Mouse (Mus musculus): ENCODE results near the gene Gm26897. TPM values are rescaled to one million over a fixed set of nuclear protein-coding genes. Genes with fewer than 3 reads are reported as not detected.

Gene Gm26897
- total RNA-seq (2022), result not detected

DNA sequence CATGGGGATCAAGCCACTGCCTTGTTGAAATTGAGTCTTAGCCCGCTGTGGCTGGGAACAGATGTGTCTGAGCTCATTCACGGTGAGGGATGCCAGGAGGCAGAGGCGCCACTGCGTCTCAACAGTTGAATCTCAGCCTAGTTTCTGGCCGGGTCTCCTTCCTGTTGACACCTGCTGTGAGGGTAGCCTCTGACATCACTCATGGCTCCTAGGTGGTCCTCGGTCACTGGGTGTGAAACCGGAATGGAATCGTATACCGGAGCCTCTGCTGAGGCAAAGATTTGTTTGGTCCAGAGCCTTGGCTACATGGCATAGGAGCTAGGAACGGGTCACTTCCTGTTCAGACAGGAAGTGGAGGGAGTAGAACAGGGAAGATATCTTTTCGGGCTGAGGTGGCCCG lies at the start of gene Gm26897:
TSS of gene Gm26897 (plus strand) at position 74 of the 400 bp plus-strand sequence.
- DNase-seq (ENCODE audit: low spot score), result no peak

DNA sequence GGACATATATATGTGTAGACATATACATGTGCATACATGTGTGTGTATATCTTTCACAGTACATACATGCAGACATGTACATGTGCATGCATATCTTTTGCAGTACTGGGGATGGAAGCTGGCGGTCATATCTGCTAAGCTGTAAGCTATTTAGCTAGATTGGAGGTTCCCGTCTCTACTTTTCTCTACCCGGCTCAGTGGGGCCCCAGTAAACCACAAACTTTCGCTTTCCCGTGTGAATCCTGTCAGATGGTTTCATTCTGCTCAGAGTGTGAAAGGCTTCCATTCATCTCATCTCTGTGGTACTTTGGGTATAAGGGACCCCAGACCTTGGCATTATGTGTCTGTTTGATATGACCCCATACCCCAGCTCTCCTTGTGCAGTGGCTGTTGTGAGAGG lies 46.4 kb upstream of the Gm26897 start:
- DNase-seq (ENCODE audit: low spot score), result no peak

DNA sequence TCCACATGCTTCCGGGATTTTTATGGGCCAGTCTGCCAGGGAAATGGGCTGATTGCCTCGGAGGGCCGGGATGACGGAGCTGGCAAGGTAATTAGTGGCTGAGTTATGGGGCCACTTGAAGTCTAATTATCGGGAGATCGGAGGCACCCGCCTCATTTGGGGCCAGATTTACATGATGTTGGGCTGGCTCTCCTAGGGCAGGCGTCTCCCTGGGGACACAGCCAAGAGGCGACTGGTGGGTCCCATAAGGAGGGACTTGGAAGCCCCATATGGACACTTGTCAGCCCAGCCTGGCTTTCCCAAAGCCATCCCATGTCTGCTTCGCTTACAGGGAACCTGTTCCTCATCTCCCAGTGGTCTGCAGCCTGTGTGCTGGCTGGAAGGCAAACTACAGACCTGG lies 45.1 kb upstream of the Gm26897 start:
- DNase-seq (ENCODE audit: low spot score), result no peak

DNA sequence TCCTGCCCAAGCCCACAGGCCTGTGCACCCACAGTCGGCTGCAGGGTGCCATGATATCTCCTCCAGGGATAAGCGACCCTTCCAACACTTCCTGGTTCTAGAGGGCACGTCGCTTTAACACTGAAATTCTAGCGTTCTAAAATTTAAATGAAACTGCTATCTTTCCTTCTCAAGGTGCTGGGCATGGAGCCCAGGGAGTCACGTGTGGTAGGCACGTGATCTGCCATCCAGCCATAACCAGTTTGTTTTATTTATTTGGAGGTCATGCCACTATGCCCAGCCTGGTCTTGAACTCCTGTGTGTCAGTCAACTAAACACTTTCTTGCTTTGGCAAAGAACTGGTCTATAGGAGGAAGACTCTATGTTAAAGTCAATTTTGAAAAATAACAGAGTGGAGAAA lies 35.7 kb upstream of the Gm26897 start:
- no peak for DNase-seq (ENCODE audit: low spot score)

DNA sequence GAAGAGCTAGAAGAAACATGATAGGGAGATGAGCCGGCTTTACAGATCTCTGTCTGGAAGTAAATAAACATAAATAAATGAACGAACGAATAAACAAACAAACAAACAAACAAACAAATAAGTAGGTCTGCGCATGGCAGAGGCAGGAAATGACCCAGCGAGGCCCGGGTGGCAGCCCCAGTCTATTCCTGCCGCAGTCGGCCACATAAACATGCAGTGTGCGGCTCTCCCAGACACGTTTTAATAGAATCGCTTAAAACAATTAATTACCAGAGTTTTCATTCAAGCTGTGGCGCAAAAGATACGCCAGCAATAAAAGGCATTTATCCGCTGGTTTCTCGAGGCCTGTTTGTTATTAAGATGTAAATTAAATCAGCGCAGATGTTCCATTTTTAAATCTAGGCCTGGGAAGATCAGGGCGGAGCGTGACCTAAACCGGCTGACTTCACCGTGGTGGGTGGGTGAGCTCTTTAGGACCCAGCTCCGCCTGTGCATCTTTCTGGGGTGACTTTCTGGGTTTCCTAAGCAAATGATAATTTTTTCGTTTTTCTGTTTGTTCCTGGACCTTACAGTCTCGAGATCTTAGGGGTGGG lies 33.9 kb upstream of the Gm26897 start:
- DNase-seq (ENCODE audit: low spot score), result no peak

DNA sequence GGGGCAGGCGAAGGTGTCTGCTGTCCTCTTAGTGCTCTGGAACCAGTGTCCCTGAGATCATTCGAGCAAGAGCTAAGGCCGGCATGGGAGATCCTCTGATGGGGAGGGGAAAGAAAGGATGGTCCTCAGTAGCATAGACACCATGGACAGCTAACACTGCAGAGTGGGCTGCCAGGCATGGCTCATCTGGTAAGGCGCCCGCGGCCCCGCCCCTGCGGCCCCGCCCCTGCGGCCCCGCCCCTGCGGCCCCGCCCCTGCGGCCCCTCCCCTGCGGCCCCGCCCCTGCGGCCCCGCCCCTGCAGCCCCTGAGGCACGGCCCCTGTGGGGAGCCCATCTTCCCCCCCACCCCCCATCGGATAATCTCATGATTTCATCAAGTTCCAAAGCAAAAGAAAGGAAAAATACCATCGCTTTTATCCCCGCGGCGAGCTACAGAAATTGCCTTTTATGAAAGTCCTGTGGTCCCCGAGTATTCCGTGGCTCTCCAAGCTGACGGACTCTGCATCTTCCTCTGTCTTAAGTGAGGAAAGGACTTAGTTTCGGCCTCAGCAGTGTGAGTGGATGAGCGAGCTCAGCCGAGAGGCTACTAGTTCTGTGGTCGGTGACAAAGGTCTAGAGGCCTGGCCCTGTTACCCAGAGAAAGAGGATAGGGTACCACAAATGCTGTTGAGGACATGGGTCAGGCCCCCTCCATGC lies 31.9 kb upstream of the Gm26897 start:
- no peak for DNase-seq (ENCODE audit: low spot score)

DNA sequence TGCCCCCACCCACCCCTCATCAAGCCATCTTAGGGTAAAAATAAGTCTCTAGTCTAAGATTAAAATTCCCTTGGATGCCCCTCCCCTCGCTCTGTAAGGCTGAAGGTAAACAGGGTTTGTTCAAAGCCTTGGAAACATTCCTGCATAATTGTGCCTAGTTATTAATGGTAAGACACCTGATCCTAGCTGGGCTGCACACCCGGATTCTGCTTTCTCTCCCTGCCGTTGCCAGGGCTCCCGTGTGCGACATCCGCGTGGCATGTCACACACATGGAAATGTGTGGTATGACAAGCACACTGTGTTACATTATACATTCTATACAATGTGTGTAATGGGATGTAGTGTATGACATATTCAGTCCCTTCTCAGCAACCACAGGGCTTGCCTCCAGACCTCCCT lies 30.1 kb upstream of the Gm26897 start:
- no peak for DNase-seq (ENCODE audit: low spot score)

DNA sequence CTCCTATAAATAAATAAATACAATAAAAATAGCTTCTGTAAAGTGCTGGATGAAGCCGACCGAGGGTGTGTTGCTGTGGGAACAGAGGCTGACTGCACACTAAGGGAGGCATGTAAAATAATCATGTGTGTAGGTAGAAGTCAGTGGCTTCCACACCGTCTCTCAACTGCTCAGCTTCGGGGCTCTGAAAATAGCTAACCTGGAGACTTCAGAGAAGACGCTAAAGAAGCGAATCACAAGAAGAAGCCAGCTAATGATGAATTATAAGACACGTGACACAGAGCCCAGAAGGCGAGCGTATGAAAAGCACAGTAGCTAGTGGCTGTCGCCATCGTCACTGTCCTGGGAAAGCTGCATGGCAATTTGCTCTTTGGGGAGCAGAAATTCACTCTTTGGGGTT lies 29.4 kb upstream of the Gm26897 start:
- DNase-seq (ENCODE audit: low spot score), result no peak

DNA sequence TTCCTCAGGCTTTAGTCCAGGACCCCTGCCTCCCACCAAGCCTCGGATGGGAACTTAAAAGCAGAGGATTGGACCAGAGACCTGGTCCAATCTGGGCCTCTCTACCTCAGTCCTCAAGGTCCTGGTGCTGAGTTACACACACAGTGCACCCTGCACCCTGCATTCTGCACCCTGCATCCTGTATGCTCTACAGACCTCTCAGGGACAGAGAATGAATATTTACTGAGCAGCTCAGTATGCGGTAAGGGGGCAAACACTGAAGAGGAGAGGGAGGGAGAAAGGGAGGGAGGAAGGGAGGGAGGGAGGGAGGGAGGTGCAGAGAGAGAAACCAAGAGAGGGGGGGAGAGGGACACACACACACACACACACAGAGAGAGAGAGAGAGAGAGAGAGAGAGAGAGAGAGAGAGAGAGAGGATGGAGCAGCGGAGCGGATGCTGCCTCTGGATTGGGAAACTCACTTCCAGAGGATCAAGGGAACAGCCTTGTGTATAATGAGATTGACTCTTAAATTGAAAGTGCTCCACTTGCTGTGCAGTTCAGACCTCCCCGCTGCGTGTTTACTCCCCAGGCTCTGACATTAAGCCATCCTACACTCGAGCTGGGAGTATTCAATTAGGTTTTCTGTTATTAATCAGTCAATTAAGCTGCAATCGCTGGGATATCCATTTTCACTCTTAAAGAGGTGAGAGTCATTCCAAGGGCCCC lies 24.4 kb upstream of the Gm26897 start:
- no peak for DNase-seq (ENCODE audit: low spot score)

DNA sequence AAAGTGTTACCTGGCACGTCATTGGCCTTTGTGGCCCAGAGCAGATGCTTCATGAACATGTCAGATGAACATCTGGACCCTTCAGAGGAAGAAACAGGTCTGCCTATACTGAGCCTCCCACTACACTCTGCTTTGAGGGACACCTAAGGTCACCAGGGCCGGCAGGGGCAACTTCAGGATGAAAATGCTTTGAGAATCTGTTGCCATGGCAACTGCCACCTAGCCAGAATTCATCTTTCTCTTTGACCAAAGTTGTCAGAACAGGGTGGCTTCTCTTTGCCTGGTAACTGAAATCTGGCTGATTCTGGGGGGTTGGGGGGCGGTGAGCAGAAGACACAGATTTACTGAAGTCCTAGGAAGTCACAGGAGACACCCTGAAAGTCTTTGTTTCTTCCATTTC lies 14.7 kb upstream of the Gm26897 start:
- no peak for DNase-seq (ENCODE audit: low spot score)

DNA sequence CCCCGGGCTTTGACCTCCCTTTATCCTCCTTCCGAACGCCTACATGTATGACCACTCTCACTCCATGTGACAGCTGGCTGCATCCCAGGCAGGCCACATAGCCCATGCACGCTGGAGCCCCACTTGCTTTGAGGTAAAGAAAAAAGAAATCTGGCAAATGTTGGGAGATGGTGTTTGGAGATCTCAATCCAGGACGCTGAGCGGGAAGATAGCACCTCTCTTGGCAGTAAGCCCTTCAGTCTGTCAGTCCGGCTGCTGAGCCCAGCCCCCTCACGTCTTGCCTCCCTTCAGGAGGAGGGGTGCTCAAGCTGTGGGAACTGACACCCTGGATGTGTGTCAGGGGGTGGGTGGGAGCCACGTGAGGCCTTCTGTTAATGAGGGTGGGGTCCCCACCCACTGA lies 13.0 kb upstream of the Gm26897 start:
- DNase-seq (ENCODE audit: low spot score), result no peak

DNA sequence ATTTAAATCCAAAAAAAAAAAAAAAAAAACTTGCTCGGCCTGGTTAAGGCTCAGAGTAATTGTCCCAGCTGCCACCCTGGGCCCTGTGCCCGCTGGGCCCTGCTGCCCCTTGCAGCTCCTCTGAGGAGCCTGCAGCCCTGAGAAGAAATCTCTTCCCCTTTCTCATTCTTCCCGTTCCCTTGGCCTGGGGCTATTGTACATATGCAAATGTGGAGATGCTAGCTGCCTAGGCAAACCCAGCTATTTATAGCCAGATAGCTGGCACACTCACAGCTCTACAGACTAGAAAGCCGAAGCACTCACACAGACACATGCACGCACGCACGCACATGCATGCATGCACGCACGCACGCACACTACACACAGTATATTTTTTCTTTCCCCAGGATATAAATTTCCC lies 9.0 kb upstream of the Gm26897 start:
- DNase-seq (ENCODE audit: low spot score), result no peak

DNA sequence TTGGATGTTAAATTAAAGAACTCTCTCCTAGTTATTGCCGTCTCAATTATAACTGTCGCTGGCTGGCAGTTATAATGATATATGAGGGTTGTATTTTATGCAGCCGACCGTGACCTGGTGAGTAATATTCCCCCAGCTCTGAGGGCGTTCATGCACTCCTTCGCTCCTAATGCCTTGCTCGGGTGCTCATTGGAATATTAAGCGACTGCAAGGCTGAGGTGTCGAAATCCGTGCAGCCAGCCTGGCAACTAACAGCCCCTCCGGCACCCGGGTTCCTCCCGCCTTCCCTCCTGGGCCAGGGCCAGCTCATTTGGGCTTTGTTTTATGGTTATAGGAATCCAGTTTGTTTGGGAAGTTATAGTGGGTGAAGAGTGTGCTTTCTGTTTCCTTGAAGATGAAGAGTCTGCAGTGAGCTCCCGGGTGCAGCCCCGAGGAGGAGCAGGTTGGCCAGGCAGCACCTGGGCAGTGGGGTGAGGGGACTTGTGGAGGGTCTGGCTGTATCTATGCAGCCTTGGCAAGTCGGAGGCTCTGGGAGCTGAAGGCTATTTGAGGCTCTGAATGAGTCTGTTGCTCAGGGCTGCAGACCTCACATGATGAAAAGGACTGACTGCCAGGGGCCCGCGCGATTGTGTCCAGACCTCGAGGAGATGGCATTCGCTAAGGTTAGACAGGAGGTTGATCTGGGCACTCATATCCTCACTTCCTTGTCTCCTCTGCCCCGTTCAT lies 8.4 kb upstream of the Gm26897 start:
- DNase-seq (ENCODE audit: low spot score), result peak; percentile 36

DNA sequence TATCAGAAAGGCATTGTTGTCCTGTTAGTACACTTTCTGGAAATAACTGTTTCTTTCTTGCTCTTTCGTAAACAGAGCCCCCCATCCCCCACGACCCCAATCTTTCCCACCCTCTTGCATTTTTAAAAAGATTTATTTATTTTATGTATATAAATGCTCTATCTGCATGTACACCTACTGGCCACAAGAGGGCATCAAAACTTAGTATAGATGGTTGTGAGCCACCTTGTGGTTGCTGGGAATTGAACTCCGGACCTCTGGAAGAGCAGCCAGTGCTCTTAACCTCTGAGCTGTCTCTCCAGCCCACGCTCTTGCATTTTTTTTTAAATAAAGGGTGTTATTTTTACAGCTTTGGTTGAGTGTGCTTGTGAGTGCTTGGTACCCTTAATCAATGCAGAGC lies 5.3 kb upstream of the Gm26897 start:
- DNase-seq (ENCODE audit: low spot score), result no peak

DNA sequence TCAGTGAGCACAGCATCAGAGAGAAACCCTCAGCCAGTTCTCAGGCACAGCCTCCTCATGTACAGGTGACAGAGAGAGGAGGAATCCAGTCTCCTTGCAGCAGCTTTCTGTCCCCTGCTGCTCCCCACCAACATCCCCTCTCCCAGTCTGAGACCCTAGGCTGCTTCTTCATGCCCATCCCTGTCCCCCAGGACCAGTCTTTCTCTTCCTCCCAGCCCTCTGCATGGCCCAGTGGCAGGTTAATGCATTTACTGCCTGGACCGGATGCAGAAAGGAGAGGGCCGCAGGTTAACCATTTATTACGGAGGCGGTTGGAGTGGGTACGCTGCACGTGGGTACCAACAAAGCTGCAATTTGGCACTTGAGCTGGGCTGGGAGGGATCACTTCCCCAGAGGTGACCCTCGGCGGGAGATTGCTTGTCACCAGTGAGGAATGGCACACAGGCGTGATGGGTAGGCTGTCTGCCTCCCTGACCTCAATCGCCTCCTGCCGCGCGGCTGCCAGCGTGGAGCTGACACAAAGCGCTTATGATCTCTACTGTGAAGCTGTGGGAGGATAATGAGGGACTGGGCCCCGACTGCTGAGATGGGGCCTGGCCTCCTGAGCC lies 3.1 kb upstream of the Gm26897 start:
- no peak for DNase-seq (ENCODE audit: low spot score)

DNA sequence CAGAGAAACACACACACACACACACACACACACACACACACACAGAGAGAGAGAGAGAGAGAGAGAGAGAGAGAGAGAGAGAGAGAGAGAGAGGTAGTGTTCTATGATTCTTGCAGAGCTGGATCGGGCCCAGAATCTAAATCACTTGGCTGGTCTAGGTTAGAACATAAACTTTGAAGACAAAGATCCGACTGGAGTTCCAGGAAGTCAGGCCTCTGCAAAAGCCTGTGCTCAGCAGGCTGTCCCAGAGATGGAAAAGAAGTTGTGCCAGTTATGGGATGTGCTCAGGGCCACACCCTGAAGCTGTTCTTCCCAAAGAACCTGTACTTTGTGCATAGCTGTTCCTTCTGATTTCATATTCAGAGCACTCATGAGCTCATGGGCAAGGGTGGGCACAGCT lies 1.5 kb upstream of the Gm26897 start:
- DNase-seq (ENCODE audit: low spot score), result no peak

DNA sequence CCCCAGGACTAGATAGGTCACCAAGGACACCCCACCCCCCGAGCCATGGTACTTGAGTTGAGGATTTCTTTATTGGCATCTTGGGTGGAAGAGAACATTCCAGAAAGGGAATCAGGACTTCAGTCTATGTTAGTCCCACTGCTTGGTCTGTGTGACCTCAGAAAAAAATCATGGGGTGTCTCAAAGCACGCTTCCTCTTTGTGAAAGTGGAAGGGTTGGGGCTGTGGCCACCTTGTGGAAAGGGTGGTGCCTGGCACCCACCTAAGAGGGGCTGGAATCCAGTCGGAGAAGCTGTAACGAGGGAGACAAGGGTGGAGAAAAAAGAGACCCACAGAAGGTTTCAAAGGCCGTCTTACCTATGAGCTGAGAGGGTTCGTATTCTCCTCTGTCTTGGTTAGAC lies 5.8 kb downstream of the Gm26897 start:
- DNase-seq (ENCODE audit: low spot score), result no peak

DNA sequence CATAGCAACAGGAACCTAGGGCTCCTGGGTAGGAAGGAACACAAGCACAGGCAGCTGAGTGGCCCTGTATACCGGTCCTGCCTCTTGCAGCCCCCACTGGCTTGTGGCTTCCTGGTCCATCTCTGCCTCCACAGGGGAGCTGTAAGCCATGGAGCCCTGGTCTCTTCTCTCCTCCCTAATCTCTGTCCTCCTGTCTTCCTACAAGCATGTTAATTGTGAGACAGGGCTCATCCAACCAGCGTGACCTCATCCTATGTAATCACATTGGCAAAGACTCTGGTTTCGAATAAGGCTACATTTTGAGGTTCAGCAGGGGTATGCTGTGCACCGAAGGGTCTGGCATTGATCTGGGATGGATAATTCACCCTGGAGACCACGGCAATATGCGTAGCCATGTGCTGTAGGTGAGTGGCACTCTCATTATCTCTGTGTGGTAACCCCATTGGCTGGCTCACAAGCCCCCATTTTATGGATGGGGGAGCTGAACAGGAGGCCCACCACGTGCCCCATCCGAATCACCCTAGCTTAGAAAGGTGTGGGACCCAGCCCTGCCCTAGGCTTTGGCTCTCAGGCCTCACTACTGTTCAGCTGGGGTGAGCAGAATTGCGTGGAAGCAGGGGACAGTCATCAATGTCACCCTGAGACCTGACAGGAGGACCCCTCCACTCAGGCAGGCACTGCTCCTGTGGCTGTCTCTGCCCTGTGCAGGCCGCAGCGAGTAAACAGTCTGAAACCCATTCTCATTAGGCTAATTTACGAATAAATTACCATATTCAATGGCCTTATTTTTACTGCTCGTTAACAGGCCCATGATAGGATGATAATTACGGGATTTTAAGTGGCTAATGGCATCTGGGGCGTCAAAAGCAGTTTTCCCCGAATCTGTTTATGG lies 6.9 kb downstream of the Gm26897 start:
- DNase-seq (ENCODE audit: low spot score), result no peak

DNA sequence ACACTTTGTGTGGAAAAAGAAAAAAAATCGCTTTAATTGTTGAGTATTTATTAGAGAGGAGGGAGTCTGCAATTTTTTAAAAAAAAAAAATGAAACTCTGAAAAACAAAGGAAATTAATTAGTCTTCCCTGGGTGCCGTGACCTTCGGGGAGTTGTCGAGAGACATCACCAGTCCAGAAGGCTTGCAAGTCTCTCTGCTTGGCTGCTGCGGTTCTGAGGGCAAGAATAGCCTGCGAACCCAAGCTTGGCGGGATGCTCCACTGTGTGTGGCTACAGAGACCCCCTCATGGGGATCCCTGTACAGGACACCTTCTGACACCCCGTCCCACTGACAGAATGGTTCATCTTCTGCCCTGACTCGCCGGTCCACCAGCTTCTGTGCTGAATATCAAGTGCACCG lies 7.6 kb downstream of the Gm26897 start:
- no peak for DNase-seq (ENCODE audit: low spot score)

DNA sequence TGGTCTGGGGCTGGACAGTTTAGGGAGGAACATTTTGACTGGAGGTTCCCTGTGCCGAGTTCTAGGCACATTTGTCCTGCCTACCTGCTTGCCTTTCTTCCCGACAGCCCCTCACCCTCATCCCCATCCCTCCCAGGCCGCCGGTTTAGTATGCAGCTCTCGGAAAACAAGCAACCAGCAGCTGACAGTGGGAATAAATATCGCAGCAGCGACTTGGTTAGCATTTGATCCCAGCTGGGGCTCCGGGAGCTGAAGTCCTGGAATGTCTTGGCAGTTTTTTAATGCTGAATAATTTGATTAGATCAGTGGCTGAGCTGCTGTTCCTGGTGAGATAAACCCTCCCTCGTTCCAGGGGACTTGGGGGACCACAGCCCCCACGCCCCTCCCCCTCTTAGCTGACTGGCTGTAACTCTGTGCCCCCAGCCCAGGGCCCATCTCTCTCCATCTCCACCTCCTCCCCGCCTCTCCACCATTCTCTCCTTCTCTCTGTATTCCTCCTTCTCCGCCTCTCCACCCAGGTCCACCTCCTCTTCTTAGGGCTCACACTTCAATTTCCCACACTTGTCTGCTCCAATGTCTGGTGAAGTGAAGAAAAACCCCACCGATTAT lies 8.7 kb downstream of the Gm26897 start:
- no peak for DNase-seq (ENCODE audit: low spot score)

DNA sequence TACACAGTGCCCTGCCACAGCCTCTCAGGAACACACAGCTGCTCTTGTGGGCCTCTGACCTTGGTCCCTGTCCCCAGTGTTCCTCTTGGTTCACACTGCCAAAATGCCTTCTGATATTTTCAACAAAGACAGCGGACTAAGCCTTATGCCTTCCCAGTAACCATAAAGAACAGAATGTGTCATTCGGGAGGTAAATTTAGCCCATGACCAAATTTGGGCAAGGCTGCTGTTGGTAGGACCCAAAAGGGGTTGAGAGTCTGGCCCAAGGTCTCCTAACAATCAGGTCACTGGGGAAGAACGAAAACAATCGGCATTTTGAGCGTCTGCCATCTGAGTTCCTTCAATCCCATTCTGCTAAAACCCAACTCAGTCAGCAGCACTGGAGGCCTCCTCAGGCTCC lies 15.9 kb downstream of the Gm26897 start:
- no peak for DNase-seq (ENCODE audit: low spot score)

All from heart, adult 8-10 months (tissue).